Mouse (Mus musculus) cerebellum, adult 2 months (tissue): ENCODE measurements around the gene Efcab8. TPM values are rescaled to one million over a fixed set of nuclear protein-coding genes. Genes with fewer than 3 reads are reported as not detected.

Source experiments
- DNase-seq, 2 experiments: peaks; one replicate each; pipeline ENCODE4 v3.0.0; 2021
- H3K27ac ChIP-seq: fragments of 200-500 bp; 2 replicates; pipeline ENCODE4 v1.5.1; 2012; ENCODE audit warnings: low read length, control low read depth, inconsistent platforms; ENCODE audit not compliant: insufficient read depth
- H3K27me3 ChIP-seq: fragments of 200-500 bp; 2 replicates; pipeline ENCODE4 v1.6.1; 2012; ENCODE audit warnings: inconsistent platforms, mild to moderate bottlenecking, low read length, moderate library complexity; ENCODE audit not compliant: control insufficient read depth, insufficient read depth
- H3K4me1 ChIP-seq: fragments of 200-500 bp; 2 replicates; pipeline ENCODE4 v1.6.1; 2011; ENCODE audit warnings: low read length; ENCODE audit not compliant: control insufficient read depth, insufficient read depth
- H3K4me3 ChIP-seq: fragments of 200-500 bp; replicated peaks from 2 replicates; pipeline ENCODE3; 2011; ENCODE audit warnings: mild to moderate bottlenecking, low read depth, low read length, control low read depth; ENCODE audit not compliant: insufficient read depth
- CTCF ChIP-seq: fragments of 200-500 bp; IDR thresholded peaks from 2 replicates; pipeline ENCODE4 v1.5.1; 2011; ENCODE audit warnings: low read depth, mild to moderate bottlenecking, control low read depth, low read length, moderate library complexity, borderline replicate concordance; ENCODE audit not compliant: insufficient read depth
- POLR2A ChIP-seq: fragments of 200-500 bp; IDR thresholded peaks from 2 replicates; pipeline ENCODE4 v1.6.1; 2011; ENCODE audit warnings: low read length, control low read depth, borderline replicate concordance; ENCODE audit not compliant: insufficient read depth
- WGBS: fragments of 180-500 bp; shearing (Covaris S2); methylation state at CpG from one replicate; pipeline ENCODE4 v1.1.7; 2018; 5-methylcytosine and 5-hydroxymethylcytosine counted together
- polyA plus RNA-seq: library from polyadenylated mRNA; depleted of rRNA; stranded (reverse); fragments of >200 nt; gene quantifications from 2 replicates; pipeline ENCODE4 v1.2.3, GENCODE M21; 2012; rRNA removed

The Efcab8 gene
- polyA plus RNA-seq, 1 experiment: 0.23 TPM

GRCm38 (mm10) chr2:153861960-153862359 lies 82.2 kb downstream of the Efcab8 start:
- Histone ChIP-seq H3K27ac (no peak overlapping the region), H3K4me1 (peaks cover 26% of the 10 kb centered on the region), H3K27me3 (no peaks in the 10 kb centered on the region), H3K4me3 (no peak overlapping the region)
- no peak for DNase-seq
- TF ChIP-seq CTCF (no peak), POLR2A (no peak)
- WGBS: 84% methylated on average over 3 of the region's 3 CpGs

GRCm38 (mm10) chr2:153870984-153871383 lies 91.3 kb downstream of the Efcab8 start, which contains the start of gene Sun5:
Gene Sun5 (minus strand): TSS chr2:153871084.
- H3K27ac ChIP-seq: no peak within 1 kb of the TSS
- no peak within 1 kb of the TSS for H3K4me3 ChIP-seq
- no peak for DNase-seq
- H3K4me1 ChIP-seq: no peaks in the 10 kb centered on the region
- TF ChIP-seq POLR2A (no peak), CTCF (no peak)
- 85% methylated on average over 4 of the region's 4 CpGs for WGBS
- no peaks in the 10 kb centered on the region for H3K27me3 ChIP-seq

DNA sequence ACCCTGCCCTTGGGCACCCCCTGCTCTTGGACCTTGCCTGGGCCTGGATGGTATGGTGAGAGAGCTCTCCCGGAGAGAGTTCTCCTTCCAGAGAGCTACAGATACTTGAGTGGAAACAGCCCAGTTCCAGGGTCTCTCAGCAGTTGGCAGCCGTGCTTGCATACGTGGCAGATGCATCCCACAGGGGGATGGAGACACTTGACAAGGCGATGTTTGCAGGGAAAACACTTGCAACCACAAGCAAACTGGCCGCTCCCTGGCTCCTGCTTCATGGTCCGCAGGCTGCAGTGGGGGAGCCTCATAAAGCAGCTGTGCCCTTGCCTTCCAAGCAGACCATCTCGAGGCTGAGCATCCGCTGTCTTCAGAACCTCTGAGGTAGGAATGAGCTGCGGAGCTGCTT lies 95.0 kb downstream of the Efcab8 start, which contains the start of gene Bpifb2:
Bpifb2 (plus strand) TSS at position 301 of the 400 bp plus-strand sequence.
- no peak for TF ChIP-seq CTCF
- TF ChIP-seq POLR2A: no peak
- no peak for DNase-seq
- no peaks in the 10 kb centered on the region for H3K27me3 ChIP-seq
- H3K4me3 ChIP-seq: no peak within 1 kb of the TSS
- no peak within 1 kb of the TSS for H3K27ac ChIP-seq
- WGBS: 64% methylated on average over 9 of the region's 9 CpGs
- no peaks in the 10 kb centered on the region for H3K4me1 ChIP-seq

Other genes with a start within 250 kb of the Efcab8 start
- gene Nol4l, start 250.0 kb upstream of the Efcab8 start, polyA plus RNA-seq: 23.1 and 24.3 TPM in 2 replicates
- 30.2 and 32.5 TPM in 2 replicates for gene Commd7, start 147.2 kb upstream of the Efcab8 start, polyA plus RNA-seq
- gene Dnmt3b, start 130.5 kb upstream of the Efcab8 start, polyA plus RNA-seq: 1.6 and 2.6 TPM in 2 replicates
- 0.06 and 0.10 TPM in 2 replicates for gene Dnmt3c, start 83.3 kb upstream of the Efcab8 start, polyA plus RNA-seq
- gene Mapre1, start 38.7 kb upstream of the Efcab8 start, polyA plus RNA-seq: 19.6 and 22.8 TPM in 2 replicates
- gene Sun5, start 91.2 kb downstream of the Efcab8 start, polyA plus RNA-seq: not detected in 2 replicates
- 0.31 and 0.59 TPM in 2 replicates for gene Bpifb2, start 95.1 kb downstream of the Efcab8 start, polyA plus RNA-seq
- 0.16 and 0.22 TPM in 2 replicates for gene Bpifb6, start 120.5 kb downstream of the Efcab8 start, polyA plus RNA-seq
- not detected in 2 replicates for gene Bpifb3, start 138.3 kb downstream of the Efcab8 start, polyA plus RNA-seq
- 0.05 and 0.13 TPM in 2 replicates for gene Bpifb4, start 158.3 kb downstream of the Efcab8 start, polyA plus RNA-seq
- gene Bpifa6, start 195.0 kb downstream of the Efcab8 start, polyA plus RNA-seq: not detected in 2 replicates
- gene Bpifa2, start 228.3 kb downstream of the Efcab8 start, polyA plus RNA-seq: not detected in 2 replicates